ENCODE assay signal across 12 mouse cellular contexts in the genomic region with DNA sequence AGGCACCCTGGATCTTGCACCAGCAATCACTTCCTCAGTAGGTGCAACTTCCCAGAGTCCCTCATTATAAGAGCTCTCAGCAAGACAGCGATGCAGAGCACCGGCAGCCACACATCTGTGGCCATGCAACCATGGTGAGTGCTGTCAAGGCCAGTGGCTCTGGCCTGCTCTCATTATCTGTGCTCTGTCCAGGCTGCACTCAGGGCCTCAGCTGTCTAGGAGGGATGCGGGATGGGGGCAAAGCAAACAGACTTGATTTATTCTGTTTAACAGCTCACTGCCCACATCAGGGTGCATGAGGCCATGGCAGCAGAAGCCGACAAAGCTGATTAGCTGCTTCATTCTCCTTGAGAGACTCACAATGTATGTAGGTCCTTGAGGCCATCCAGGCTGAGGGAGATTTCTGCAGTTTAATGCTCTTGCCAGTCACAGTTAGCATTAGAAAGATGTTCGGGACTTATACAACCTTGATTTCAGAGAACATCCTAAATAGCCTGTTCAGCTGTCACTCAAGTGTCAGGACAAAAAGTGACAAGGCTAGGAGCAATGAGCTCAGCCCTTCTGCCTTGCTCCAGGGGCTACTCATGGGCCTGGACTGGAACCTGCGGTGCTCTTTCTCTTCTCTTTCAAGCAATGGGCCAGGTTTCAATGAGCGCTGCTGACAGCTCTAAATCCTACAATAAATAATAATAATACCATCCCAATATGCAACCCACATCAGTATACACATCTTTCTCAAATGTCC.
DNase-seq lines count a peak whose midpoint lies in the region; ATAC-seq and TF ChIP-seq lines count a peak whose summit lies in the region.
"Had no signal": no experiment of that assay in that cellular context is flagged by ENCODE, and none has a peak within 500 bp of the region (broad histone marks: within the 10 kb centered on the region; RNA-seq: fewer than 3 reads in every experiment).

No protein-coding gene starts in this region.

- peak; percentile 63 to 75 for DNase-seq in cerebellum, postnatal 10 days
- DNase-seq in cerebellum, adult 9-11 months = no peak
- peak; percentile 56 for DNase-seq in embryo, embryonic 10.5 days (ENCODE audit: low spot score)
- DNase-seq in neural tube, embryonic 10.5 days (ENCODE audit: extremely low spot score, low spot score) = peak; percentile 22
- no peak for DNase-seq in thymus, adult 2 months
- no peak for DNase-seq in layer of hippocampus, adult 11-12 months (ENCODE audit: low spot score)

- no peak overlapping the region for H3K4me3 ChIP-seq in hindbrain, embryonic 13.5 days
- no peak overlapping the region for H3K4me3 ChIP-seq in thymus, adult 2 months (ENCODE audit: control insufficient read depth, insufficient read depth, low read length)
- H3K4me3 ChIP-seq: heart, embryonic 12.5 days; intestine, embryonic 15.5 days; liver, embryonic 15.5 days had no signal

- TF ChIP-seq CTCF in thymus, adult 2 months (IDR thresholded peaks at IDR 0.05; ENCODE audit: borderline replicate concordance, control insufficient read depth, extremely low read depth, insufficient read depth, low read length, poor library complexity) = no peak

- peak; percentile 71 for ATAC-seq in hindbrain, embryonic 13.5 days (ENCODE audit: low FRiP score)
- no peak for ATAC-seq in CD4-positive, CD25-positive, alpha-beta regulatory T cell, adult 4 months
- ATAC-seq: intestine, embryonic 15.5 days; Patski had no signal

- peak overlapping the region; percentile 66 for H3K27ac ChIP-seq in hindbrain, embryonic 13.5 days
- no peak overlapping the region for H3K27ac ChIP-seq in thymus, adult 2 months (ENCODE audit: control insufficient read depth, insufficient read depth, low read length)
- H3K27ac ChIP-seq: intestine, embryonic 15.5 days; liver, embryonic 15.5 days had no signal

- H3K4me1 ChIP-seq in hindbrain, embryonic 13.5 days (replicated peaks) = peaks cover 21% of the 10 kb centered on the region
- no peaks in the 10 kb centered on the region for H3K4me1 ChIP-seq in thymus, adult 2 months (replicated peaks; ENCODE audit: control insufficient read depth, insufficient read depth, low read length)
- H3K4me1 ChIP-seq: intestine, embryonic 15.5 days; liver, embryonic 15.5 days had no signal

- H3K36me3 ChIP-seq in hindbrain, embryonic 13.5 days = no peaks in the 10 kb centered on the region
- H3K36me3 ChIP-seq in thymus, adult 2 months (ENCODE audit: control insufficient read depth, insufficient read depth, low read length) = no peaks in the 10 kb centered on the region
- H3K36me3 ChIP-seq: heart, embryonic 12.5 days; intestine, embryonic 15.5 days; liver, embryonic 15.5 days had no signal

- no peaks in the 10 kb centered on the region for H3K27me3 ChIP-seq in hindbrain, embryonic 13.5 days
- H3K27me3 ChIP-seq in thymus, adult 2 months (ENCODE audit: control insufficient read depth, insufficient read depth, low read length) = no peaks in the 10 kb centered on the region
- H3K27me3 ChIP-seq: heart, embryonic 12.5 days; intestine, embryonic 15.5 days; liver, embryonic 15.5 days; Patski had no signal

- H3K4me2 ChIP-seq in hindbrain, embryonic 13.5 days = no peak overlapping the region
- H3K4me2 ChIP-seq: heart, embryonic 12.5 days; intestine, embryonic 15.5 days; liver, embryonic 15.5 days had no signal

- 32% methylated on average over 7 of the region's 7 CpGs for WGBS in hindbrain, embryonic 13.5 days
- 90% methylated on average over 7 of the region's 7 CpGs for WGBS in thymus, adult 2 months

- H3K9me3 ChIP-seq in hindbrain, embryonic 13.5 days = no peaks in the 10 kb centered on the region
- H3K9me3 ChIP-seq: heart, embryonic 12.5 days; intestine, embryonic 15.5 days; liver, embryonic 15.5 days had no signal

- no peak for TF ChIP-seq POLR2A in thymus, adult 2 months (IDR thresholded peaks at IDR 0.05; ENCODE audit: control insufficient read depth, extremely low read depth, insufficient read depth, low read length, poor library complexity)

- H3K9ac ChIP-seq in hindbrain, embryonic 13.5 days = 0 out of 2 replicates have a peak overlapping the region, but pooled peaks have one; percentile 20
- H3K9ac ChIP-seq: heart, embryonic 12.5 days; intestine, embryonic 15.5 days; liver, embryonic 15.5 days had no signal

Comparison
In these comparisons a context has a peak if more than half of its experiments do, and no peak if none do; other contexts are left out.
1. DNase-seq: peak in cerebellum, postnatal 10 days (2 of 2), embryo, embryonic 10.5 days (single experiment) and neural tube, embryonic 10.5 days (single experiment); none in cerebellum, adult 9-11 months (single experiment), thymus, adult 2 months (single experiment) and layer of hippocampus, adult 11-12 months (single experiment).